ENCODE assay signal across 13 mouse cellular contexts in the genomic region with DNA sequence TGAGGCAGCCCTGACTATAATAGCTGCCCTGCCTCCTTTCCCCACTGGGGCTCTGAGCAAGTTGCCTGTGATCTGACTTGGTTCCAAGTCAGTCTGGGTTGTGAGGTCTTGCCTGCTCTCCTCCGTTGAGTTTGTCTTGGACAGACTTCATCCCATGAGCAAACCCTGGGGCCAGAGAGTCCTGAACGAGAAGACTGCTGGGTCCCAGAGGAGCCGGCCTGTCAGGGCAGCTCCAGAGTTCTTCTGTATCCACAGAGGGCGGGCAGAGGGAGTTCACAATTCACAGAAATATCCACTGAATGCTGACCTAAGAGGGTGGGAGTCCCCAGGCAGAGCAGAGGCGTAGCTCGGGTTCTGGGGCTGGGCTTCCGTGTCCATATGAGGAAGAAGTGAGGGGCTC. TPM values are rescaled to one million over a fixed set of nuclear protein-coding genes. Genes with fewer than 3 reads are reported as not detected.
DNase-seq lines count a peak whose midpoint lies in the region; ATAC-seq and TF ChIP-seq lines count a peak whose summit lies in the region.
"Had no signal": no experiment of that assay in that cellular context is flagged by ENCODE, and none has a peak within 500 bp of the region (broad histone marks: within the 10 kb centered on the region; RNA-seq: fewer than 3 reads in every experiment).

No protein-coding gene starts in this region.

- intact Hi-C loops in gastrocnemius, postnatal 14 days (cut with DNase I; ENCODE audit: low total_unique reads): no loop called here

- no peaks in the 10 kb centered on the region for H3K9me3 ChIP-seq in hindbrain, postnatal 0 days (ENCODE audit: low read length)
- H3K9me3 ChIP-seq: forebrain, embryonic 13.5 days had no signal

- H3K36me3 ChIP-seq in hindbrain, postnatal 0 days (ENCODE audit: insufficient read depth, low read length): no peaks in the 10 kb centered on the region

- no peak overlapping the region for H3K4me2 ChIP-seq in hindbrain, postnatal 0 days (ENCODE audit: low read depth, low read length)
- H3K4me2 ChIP-seq: forebrain, embryonic 13.5 days; liver, embryonic 11.5 days had no signal

- peak; percentile 51 for DNase-seq in gastrocnemius, postnatal 25 days
- no peak for DNase-seq in gastrocnemius, postnatal 14 days
- DNase-seq in layer of hippocampus, adult 2 months (ENCODE audit: low spot score in 2 of 2): no peak
- DNase-seq in layer of hippocampus, adult 8-10 months (ENCODE audit: low spot score in 2 of 2): no peak
- peak; percentile 69 for DNase-seq in heart, adult 8-10 months (ENCODE audit: low spot score)
- peak; percentile 33 for DNase-seq in hindbrain, postnatal 0 days (ENCODE audit: low spot score)
- no peak for DNase-seq in lung, postnatal 10 days
- no peak for DNase-seq in cerebellum, postnatal 4 days (ENCODE audit: low spot score in 2 of 2)
- DNase-seq: lung, postnatal 4 days had no signal

- peaks cover 28% of the 10 kb centered on the region for H3K4me1 ChIP-seq in hindbrain, postnatal 0 days (ENCODE audit: insufficient read depth, low read length)

- peak; percentile 28 for TF ChIP-seq CTCF in layer of hippocampus, adult 2 months (conservative IDR thresholded peaks at IDR 0.05)
- peak; percentile 20; the same call in 1 of the 2 replicates for TF ChIP-seq CTCF in hindbrain, postnatal 0 days (IDR thresholded peaks at IDR 0.05; ENCODE audit: low read depth)

- no peaks in the 10 kb centered on the region for H3K27me3 ChIP-seq in hindbrain, postnatal 0 days (ENCODE audit: insufficient read depth, low read length)
- H3K27me3 ChIP-seq: forebrain, embryonic 13.5 days; Patski had no signal

- H3K4me3 ChIP-seq in layer of hippocampus, adult 2 months: no peak overlapping the region; the same call in 1 of the 2 replicates
- H3K4me3 ChIP-seq in hindbrain, postnatal 0 days (ENCODE audit: low read length): no peak overlapping the region
- H3K4me3 ChIP-seq: forebrain, embryonic 13.5 days had no signal

- H3K9ac ChIP-seq in hindbrain, postnatal 0 days (replicated peaks; ENCODE audit: low read length): no peak overlapping the region
- H3K9ac ChIP-seq: forebrain, embryonic 13.5 days had no signal

- peak overlapping the region; percentile 71 for H3K27ac ChIP-seq in layer of hippocampus, adult 2 months
- peak overlapping the region; percentile 81 for H3K27ac ChIP-seq in hindbrain, postnatal 0 days
- H3K27ac ChIP-seq: forebrain, embryonic 13.5 days had no signal

- WGBS in hindbrain, postnatal 0 days: 61% methylated on average over 7 of the region's 7 CpGs

- no peak for ATAC-seq in hindbrain, postnatal 0 days
- ATAC-seq: forebrain, embryonic 13.5 days; Patski had no signal

RNA-seq across cellular contexts. Expression of gene Slc6a9, which starts 16.6 kb away (rescaled TPM):
- total RNA-seq in gastrocnemius, postnatal 25 days (2021): 1 to 10 TPM; 5.0 to 6.8 TPM
- total RNA-seq in gastrocnemius, postnatal 14 days (2021): 1 to 10 TPM; 4.0 to 6.2 TPM
- 10 to 100 TPM; 32.2 to 33.2 TPM for total RNA-seq in layer of hippocampus, adult 2 months (2021)
- 10 to 100 TPM; 41.8 to 48.9 (median 44.4) TPM for total RNA-seq in layer of hippocampus, adult 8-10 months (2022)
- total RNA-seq in heart, adult 8-10 months (2022): 1 to 10 TPM; 1.7 to 2.3 (median 2.2) TPM
- 107 and 132 TPM in 2 replicates for total RNA-seq in hindbrain, postnatal 0 days (2014; rRNA removed)
- polyA plus RNA-seq in hindbrain, postnatal 0 days (2015; fragmentation: Nextera tagmentation; extraction: Ambion mirVana): 79.7 and 82.9 TPM in 2 replicates

RNA-seq across cellular contexts. Expression of gene Ccdc24, which starts 21.5 kb away (rescaled TPM):
- total RNA-seq in gastrocnemius, postnatal 25 days (2021): not detected
- total RNA-seq in gastrocnemius, postnatal 14 days (2021): under 1 TPM; 0.39 to 0.47 TPM
- 1 to 10 TPM in 1 of 2 experiments, under 1 TPM in 1; 0.79 to 2.0 TPM for total RNA-seq in layer of hippocampus, adult 2 months (2021)
- 1 to 10 TPM in 1 of 4 experiments, under 1 TPM in 3; 0.72 to 1.1 (median 0.83) TPM for total RNA-seq in layer of hippocampus, adult 8-10 months (2022)
- under 1 TPM in 2 of 4 experiments, not detected in 2; 0.25 to 0.50 TPM for total RNA-seq in heart, adult 8-10 months (2022)
- total RNA-seq in hindbrain, postnatal 0 days (2014; rRNA removed): 2.0 and 3.4 TPM in 2 replicates
- polyA plus RNA-seq in hindbrain, postnatal 0 days (2015; fragmentation: Nextera tagmentation; extraction: Ambion mirVana): 1.7 and 2.2 TPM in 2 replicates
- total RNA-seq: monocyte, adult 5-6 weeks had no signal

RNA-seq across cellular contexts. Expression of gene B4galt2, which starts 32.4 kb away (rescaled TPM):
- total RNA-seq in gastrocnemius, postnatal 25 days (2021): 1 to 10 TPM; 2.6 to 3.5 TPM
- 1 to 10 TPM; 6.5 to 8.1 TPM for total RNA-seq in gastrocnemius, postnatal 14 days (2021)
- 10 to 100 TPM; 58.6 to 61.3 TPM for total RNA-seq in layer of hippocampus, adult 2 months (2021)
- total RNA-seq in layer of hippocampus, adult 8-10 months (2022): 10 to 100 TPM; 59.6 to 64.5 (median 63.4) TPM
- total RNA-seq in heart, adult 8-10 months (2022): 1 to 10 TPM; 4.2 to 5.1 (median 4.4) TPM
- 286 and 304 TPM in 2 replicates for total RNA-seq in hindbrain, postnatal 0 days (2014; rRNA removed)
- 71.5 and 77.0 TPM in 2 replicates for polyA plus RNA-seq in hindbrain, postnatal 0 days (2015; fragmentation: Nextera tagmentation; extraction: Ambion mirVana)
- total RNA-seq: monocyte, adult 5-6 weeks had no signal

RNA-seq across cellular contexts. Expression of gene Atp6v0b, which starts 36.3 kb away (rescaled TPM):
- total RNA-seq in gastrocnemius, postnatal 25 days (2021): 10 to 100 TPM; 72.1 to 75.9 TPM
- 10 to 100 TPM; 55.4 to 57.6 TPM for total RNA-seq in gastrocnemius, postnatal 14 days (2021)
- 100 to 1,000 TPM; 411 to 424 TPM for total RNA-seq in layer of hippocampus, adult 2 months (2021)
- total RNA-seq in layer of hippocampus, adult 8-10 months (2022): 100 to 1,000 TPM; 406 to 438 (median 423) TPM
- total RNA-seq in heart, adult 8-10 months (2022): 100 to 1,000 TPM; 108 to 133 (median 121) TPM
- 579 and 615 TPM in 2 replicates for total RNA-seq in hindbrain, postnatal 0 days (2014; rRNA removed)
- polyA plus RNA-seq in hindbrain, postnatal 0 days (2015; fragmentation: Nextera tagmentation; extraction: Ambion mirVana): 637 and 643 TPM in 2 replicates

RNA-seq across cellular contexts. Expression of gene Dph2, which starts 41.0 kb away (rescaled TPM):
- total RNA-seq in gastrocnemius, postnatal 25 days (2021): 1 to 10 TPM; 3.3 to 3.4 TPM
- 1 to 10 TPM; 2.6 to 2.7 TPM for total RNA-seq in gastrocnemius, postnatal 14 days (2021)
- total RNA-seq in layer of hippocampus, adult 2 months (2021): 10 to 100 TPM; 10.1 to 12.1 TPM
- 10 to 100 TPM in 3 of 4 experiments, 1 to 10 TPM in 1; 9.0 to 11.5 (median 11.0) TPM for total RNA-seq in layer of hippocampus, adult 8-10 months (2022)
- total RNA-seq in heart, adult 8-10 months (2022): 1 to 10 TPM; 3.4 to 4.1 (median 3.9) TPM
- total RNA-seq in hindbrain, postnatal 0 days (2014; rRNA removed): 21.2 and 24.8 TPM in 2 replicates
- polyA plus RNA-seq in hindbrain, postnatal 0 days (2015; fragmentation: Nextera tagmentation; extraction: Ambion mirVana): 13.5 and 14.1 TPM in 2 replicates

Comparison
In these comparisons a context has a peak if more than half of its experiments do, and no peak if none do; other contexts are left out.
1. DNase-seq: peak in gastrocnemius, postnatal 25 days (single experiment), heart, adult 8-10 months (single experiment) and hindbrain, postnatal 0 days (single experiment); none in gastrocnemius, postnatal 14 days (single experiment), layer of hippocampus, adult 2 months (0 of 2), layer of hippocampus, adult 8-10 months (0 of 2), lung, postnatal 10 days (single experiment) and cerebellum, postnatal 4 days (0 of 2).
2. RNA of gene Slc6a9, which starts 16.6 kb away (total RNA-seq): 107 to 132 TPM in hindbrain, postnatal 0 days, 41.8 to 48.9 TPM in layer of hippocampus, adult 8-10 months and 32.2 to 33.2 TPM in layer of hippocampus, adult 2 months; 5.0 to 6.8 TPM in gastrocnemius, postnatal 25 days, 4.0 to 6.2 TPM in gastrocnemius, postnatal 14 days and 1.7 to 2.3 TPM in heart, adult 8-10 months; every median in the first group is over 4 times any median in the second.
3. RNA of gene B4galt2, which starts 32.4 kb away (total RNA-seq): 286 to 304 TPM in hindbrain, postnatal 0 days, 59.6 to 64.5 TPM in layer of hippocampus, adult 8-10 months and 58.6 to 61.3 TPM in layer of hippocampus, adult 2 months; 6.5 to 8.1 TPM in gastrocnemius, postnatal 14 days, 4.2 to 5.1 TPM in heart, adult 8-10 months and 2.6 to 3.5 TPM in gastrocnemius, postnatal 25 days; every median in the first group is over 4 times any median in the second.